Mouse (Mus musculus) inflammation-experienced regulatory T-cells, adult 6 months (primary cell): Measurements from ENCODE around the gene Igfbp7. TPM values are rescaled to one million over a fixed set of nuclear protein-coding genes. Genes with fewer than 3 reads are reported as not detected.
"Not testable (repeated sequence)": the region's sequence is repeated elsewhere in the genome, so short reads cannot be mapped to it uniquely, and the experiment has no call there.

ENCODE experiments used
- ATAC-seq: one replicate; pipeline ENCODE4 v1.8.0; 2017
- polyA plus RNA-seq, 3 experiments: library from polyadenylated mRNA; unstranded; fragments of 100-300 nt; shearing (Covaris generic); gene quantifications; one replicate each; pipeline ENCODE4 v1.2.1; 2017

Gene Igfbp7
- under 1 TPM in 2 of 3 experiments, not detected in 1; 0.32 to 0.83 TPM for polyA plus RNA-seq

GRCm38 (mm10) chr5:77407341-77408298 lies at the start of gene Igfbp7:
Igfbp7 (minus strand) TSS chr5:77408041.
- peak; percentile 86 for ATAC-seq

- ATAC-seq = no peak
Observed at GRCm38 (mm10) chr5:77452103-77452502, 44.3 kb upstream of the Igfbp7 start.

- ATAC-seq = no peak
Observed at GRCm38 (mm10) chr5:77449531-77449930, 41.7 kb upstream of the Igfbp7 start.

GRCm38 (mm10) chr5:77445431-77445830 lies 37.6 kb upstream of the Igfbp7 start:
- ATAC-seq = no peak

- no peak for ATAC-seq
Observed at GRCm38 (mm10) chr5:77443889-77444573, 36.2 kb upstream of the Igfbp7 start.

GRCm38 (mm10) chr5:77442856-77443623 lies 35.2 kb upstream of the Igfbp7 start:
- ATAC-seq = no peak

- ATAC-seq = no peak
Observed at GRCm38 (mm10) chr5:77436308-77436707, 28.5 kb upstream of the Igfbp7 start.

GRCm38 (mm10) chr5:77434060-77434459 lies 26.2 kb upstream of the Igfbp7 start:
- no peak for ATAC-seq

- no peak for ATAC-seq
Observed at GRCm38 (mm10) chr5:77433561-77433960, 25.7 kb upstream of the Igfbp7 start.

- ATAC-seq = no peak
Observed at GRCm38 (mm10) chr5:77433119-77433518, 25.3 kb upstream of the Igfbp7 start.

- no peak for ATAC-seq
Observed at GRCm38 (mm10) chr5:77432446-77432845, 24.6 kb upstream of the Igfbp7 start.

- no peak for ATAC-seq
Observed at GRCm38 (mm10) chr5:77431068-77431467, 23.2 kb upstream of the Igfbp7 start.

GRCm38 (mm10) chr5:77430471-77430870 lies 22.6 kb upstream of the Igfbp7 start:
- ATAC-seq = no peak

- ATAC-seq = no peak
Observed at GRCm38 (mm10) chr5:77430049-77430448, 22.2 kb upstream of the Igfbp7 start.

GRCm38 (mm10) chr5:77428526-77428925 lies 20.7 kb upstream of the Igfbp7 start:
- no peak for ATAC-seq

GRCm38 (mm10) chr5:77427986-77428385 lies 20.1 kb upstream of the Igfbp7 start:
- ATAC-seq = no peak

GRCm38 (mm10) chr5:77425721-77426500 lies 18.1 kb upstream of the Igfbp7 start:
- ATAC-seq = no peak

GRCm38 (mm10) chr5:77419537-77419936 lies 11.7 kb upstream of the Igfbp7 start:
- not testable (repeated sequence) for ATAC-seq

- ATAC-seq = no peak
Observed at GRCm38 (mm10) chr5:77416058-77416457, 8.2 kb upstream of the Igfbp7 start.

- ATAC-seq = no peak
Observed at GRCm38 (mm10) chr5:77408530-77408929, 689 bp upstream of the Igfbp7 start.

GRCm38 (mm10) chr5:77406371-77406871 lies 1.4 kb downstream of the Igfbp7 start:
- no peak for ATAC-seq
